Mouse (Mus musculus) intestine, embryonic 16.5 days (tissue): ENCODE data around the gene Grin2d. TPM values are rescaled to one million over a fixed set of nuclear protein-coding genes. Genes with fewer than 3 reads are reported as not detected.
"Not testable (repeated sequence)": the region's sequence is repeated elsewhere in the genome, so short reads cannot be mapped to it uniquely, and the experiment has no call there.

ENCODE experiments used
- ATAC-seq: fragments of 200-750 bp; cut with Nextera tagmentation; 2 replicates; pipeline ENCODE4 v1.8.0; 2017; ENCODE audit warnings: moderate TSS enrichment, moderate library complexity
- H3K27ac ChIP-seq: fragments of 300-500 bp; sonication (generic); 2 replicates; pipeline ENCODE4 v1.5.1; 2014; ENCODE audit warnings: mild to moderate bottlenecking, low read length
- H3K27me3 ChIP-seq: fragments of 300-500 bp; sonication (generic); replicated peaks from 2 replicates; pipeline ENCODE4 v1.6.1; 2014; ENCODE audit warnings: low read length, control low read depth, mixed read lengths; ENCODE audit not compliant: control insufficient read depth, insufficient read depth
- H3K36me3 ChIP-seq: fragments of 300-500 bp; sonication (generic); 2 replicates; pipeline ENCODE4 v1.6.1; 2014; ENCODE audit warnings: low read length, control low read depth; ENCODE audit not compliant: control insufficient read depth, insufficient read depth
- H3K4me1 ChIP-seq: fragments of 300-500 bp; sonication (generic); 2 replicates; pipeline ENCODE4 v1.6.1; 2014; ENCODE audit warnings: low read length, control low read depth, mixed read lengths; ENCODE audit not compliant: control insufficient read depth, insufficient read depth
- H3K4me2 ChIP-seq: fragments of 300-500 bp; sonication (generic); 2 replicates; pipeline ENCODE4 v1.6.1; 2014; ENCODE audit warnings: low read depth, low read length, control low read depth
- H3K4me3 ChIP-seq: fragments of 300-500 bp; sonication (generic); 2 replicates; pipeline ENCODE4 v1.5.1; 2014; ENCODE audit warnings: mild to moderate bottlenecking, low read length
- H3K9ac ChIP-seq: fragments of 300-500 bp; sonication (generic); 2 replicates; pipeline ENCODE4 v1.6.1; 2014; ENCODE audit warnings: low read depth, low read length
- H3K9me3 ChIP-seq: fragments of 300-500 bp; sonication (generic); 2 replicates; pipeline ENCODE4 v1.6.1; 2016; ENCODE audit warnings: low read length, control low read depth; ENCODE audit not compliant: control insufficient read depth
- WGBS: fragments of 180-500 bp; shearing (Covaris S2); extraction: QIAGEN DNeasy Blood & Tissue Kit; methylation state at CpG from one replicate; pipeline ENCODE4 v1.1.7; 2014; 5-methylcytosine and 5-hydroxymethylcytosine counted together
- polyA plus RNA-seq: library from polyadenylated mRNA; unstranded; fragments of >200 nt; fragmentation: Nextera tagmentation; extraction: Ambion mirVana; gene quantifications from 2 replicates; pipeline ENCODE4 v1.2.1, GENCODE M21; 2015

The Grin2d gene
- 0.31 and 0.39 TPM in 2 replicates for polyA plus RNA-seq

GRCm38 (mm10) chr7:45878278-45878677 lies at the start of gene Grin2d:
TSS of gene Grin2d (minus strand) at chr7:45878378.
- not testable (repeated sequence) for H3K4me3 ChIP-seq, H3K9ac ChIP-seq, H3K27me3 ChIP-seq, H3K4me2 ChIP-seq, H3K9me3 ChIP-seq, ATAC-seq, H3K27ac ChIP-seq
- Histone ChIP-seq H3K36me3 (peaks cover 37% of the 10 kb centered on the region), H3K4me1 (peaks cover 17% of the 10 kb centered on the region)
- 95% methylated on average over 1 of the region's 1 CpGs for WGBS

GRCm38 (mm10) chr7:45924429-45924816 lies 46.2 kb upstream of the Grin2d start:
- peak overlapping the region; percentile 53 for H3K4me3 ChIP-seq
- H3K27me3 ChIP-seq, result no peaks in the 10 kb centered on the region
- H3K9ac ChIP-seq, result peak overlapping the region; percentile 60
- H3K4me2 ChIP-seq, result peak overlapping the region; percentile 66
- 17% methylated on average over 14 of the region's 14 CpGs for WGBS
- peak overlapping the region; percentile 94; the same call in 1 of the 2 replicates for H3K27ac ChIP-seq
- H3K9me3 ChIP-seq, result no peaks in the 10 kb centered on the region
- H3K4me1 ChIP-seq, result peaks cover 28% of the 10 kb centered on the region
- ATAC-seq, result no peak
- H3K36me3 ChIP-seq, result no peaks in the 10 kb centered on the region

GRCm38 (mm10) chr7:45923762-45924428 lies 45.7 kb upstream of the Grin2d start, which contains the start of gene Ccdc114:
TSS of gene Ccdc114 (plus strand) at chr7:45924072.
- Histone ChIP-seq H3K4me2 (peak within 1 kb of the TSS; percentile 66), H3K4me1 (peaks cover 33% of the 10 kb centered on the region), H3K4me3 (peak within 1 kb of the TSS; percentile 53), H3K27me3 (no peaks in the 10 kb centered on the region), H3K27ac (peak within 1 kb of the TSS; percentile 94), H3K36me3 (no peaks in the 10 kb centered on the region), H3K9ac (peak within 1 kb of the TSS; percentile 63), H3K9me3 (no peaks in the 10 kb centered on the region)
- 5% methylated on average over 24 of the region's 24 CpGs for WGBS
- peak; percentile 78 for ATAC-seq

GRCm38 (mm10) chr7:45922928-45923761 lies 45.0 kb upstream of the Grin2d start:
- no peaks in the 10 kb centered on the region for H3K27me3 ChIP-seq
- no peaks in the 10 kb centered on the region for H3K36me3 ChIP-seq
- 1% methylated on average over 37 of the region's 37 CpGs for whole genome bisulfite sequencing
- H3K4me3 ChIP-seq, result peak overlapping the region; percentile 53
- peak overlapping the region; percentile 66 for H3K4me2 ChIP-seq
- peaks cover 33% of the 10 kb centered on the region for H3K4me1 ChIP-seq
- H3K9ac ChIP-seq, result peak overlapping the region; percentile 63
- no peaks in the 10 kb centered on the region for H3K9me3 ChIP-seq
- peak overlapping the region; percentile 94 for H3K27ac ChIP-seq
- ATAC-seq, result peak; percentile 91

- H3K36me3 ChIP-seq, result no peaks in the 10 kb centered on the region
- H3K4me1 ChIP-seq, result peaks cover 44% of the 10 kb centered on the region
- peak overlapping the region; percentile 66; the same call in 1 of the 2 replicates for H3K4me2 ChIP-seq
- no peak overlapping the region for H3K4me3 ChIP-seq
- no peak for ATAC-seq
- no peaks in the 10 kb centered on the region for H3K27me3 ChIP-seq
- 77% methylated on average over 12 of the region's 12 CpGs for WGBS
- peak overlapping the region; percentile 94 for H3K27ac ChIP-seq
- H3K9ac ChIP-seq, result peak overlapping the region; percentile 63
- no peaks in the 10 kb centered on the region for H3K9me3 ChIP-seq
Observed at GRCm38 (mm10) chr7:45921950-45922600, 43.9 kb upstream of the Grin2d start.

- peaks cover 52% of the 10 kb centered on the region for H3K4me1 ChIP-seq
- ATAC-seq, result no peak
Observed at GRCm38 (mm10) chr7:45921242-45921621, 43.1 kb upstream of the Grin2d start, which contains the start of gene Emp3. TSS of gene Emp3 (minus strand) at chr7:45921404.

GRCm38 (mm10) chr7:45920583-45921241 lies 42.5 kb upstream of the Grin2d start:
- 20% methylated on average over 9 of the region's 9 CpGs for WGBS

More at GRCm38 (mm10) chr7:45921242-45921621, 43.1 kb upstream of the Grin2d start, which contains the start of gene Emp3:
- H3K36me3 ChIP-seq, result no peaks in the 10 kb centered on the region
- WGBS, result 20% methylated on average over 9 of the region's 9 CpGs
- peak within 1 kb of the TSS; percentile 68 for H3K4me2 ChIP-seq
- peak within 1 kb of the TSS; percentile 49 for H3K4me3 ChIP-seq
- H3K9ac ChIP-seq, result peak within 1 kb of the TSS; percentile 65
- H3K27me3 ChIP-seq, result no peaks in the 10 kb centered on the region
- no peaks in the 10 kb centered on the region for H3K9me3 ChIP-seq
- peak within 1 kb of the TSS; percentile 94 for H3K27ac ChIP-seq

GRCm38 (mm10) chr7:45919761-45920160 lies 41.6 kb upstream of the Grin2d start:
- Histone ChIP-seq H3K27ac (peak overlapping the region; percentile 73), H3K9me3 (no peaks in the 10 kb centered on the region), H3K27me3 (no peaks in the 10 kb centered on the region), H3K9ac (peak overlapping the region; percentile 65), H3K4me2 (peak overlapping the region; percentile 68), H3K4me1 (peaks cover 56% of the 10 kb centered on the region), H3K36me3 (no peaks in the 10 kb centered on the region), H3K4me3 (peak overlapping the region; percentile 49)
- no peak for ATAC-seq
- WGBS, result 66% methylated on average over 4 of the region's 4 CpGs

More at GRCm38 (mm10) chr7:45920583-45921241, 42.5 kb upstream of the Grin2d start:
- peak overlapping the region; percentile 49 for H3K4me3 ChIP-seq
- no peaks in the 10 kb centered on the region for H3K27me3 ChIP-seq
- no peaks in the 10 kb centered on the region for H3K36me3 ChIP-seq
- H3K4me1 ChIP-seq, result peaks cover 56% of the 10 kb centered on the region
- H3K9ac ChIP-seq, result peak overlapping the region; percentile 65
- ATAC-seq, result no peak
- no peaks in the 10 kb centered on the region for H3K9me3 ChIP-seq
- peak overlapping the region; percentile 73 for H3K27ac ChIP-seq
- peak overlapping the region; percentile 68 for H3K4me2 ChIP-seq
